Mouse (Mus musculus): ENCODE results near the gene Nmnat3.

DNA sequence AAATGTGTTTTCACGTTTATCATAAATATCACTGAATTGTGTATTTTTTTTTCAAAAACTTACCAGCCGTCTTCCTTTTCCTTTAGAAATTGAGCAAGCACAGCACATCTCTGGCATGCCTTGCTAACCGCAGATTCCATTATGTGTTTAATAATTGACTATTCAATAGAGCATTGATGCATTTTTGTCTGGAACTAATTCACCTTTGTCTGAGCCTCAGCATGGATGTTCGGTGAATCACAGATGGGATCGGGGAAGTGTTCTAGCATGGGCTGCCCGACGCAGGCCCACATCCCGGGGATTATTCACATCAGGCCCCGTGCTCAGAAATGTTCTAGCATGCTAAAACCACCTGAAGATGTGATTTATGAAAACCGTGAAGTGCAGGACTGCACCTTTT is 12.2 kb upstream of the Nmnat3 start:
- TF ChIP-seq CTCF (IDR thresholded peaks at IDR 0.05; ENCODE audit: extremely low read depth, insufficient read depth, insufficient read length, insufficient replicate concordance) (no peak), POLR2A (IDR thresholded peaks at IDR 0.05; ENCODE audit: low read depth, low read length) (no peak)

All from spleen, adult 2 months (tissue).